Mouse (Mus musculus) liver, postnatal 0 days (tissue): ENCODE data around the gene Uvrag.

ENCODE experiments used
- CTCF ChIP-seq: sonication (generic); IDR thresholded peaks from 2 replicates; pipeline ENCODE4 v1.5.1; 2016; ENCODE audit warnings: antibody characterized with exemption, low read depth
- EP300 ChIP-seq: IDR thresholded peaks from 2 replicates; pipeline ENCODE4 v1.6.1; 2016; ENCODE audit warnings: antibody characterized with exemption, low read depth, mild to moderate bottlenecking

DNA sequence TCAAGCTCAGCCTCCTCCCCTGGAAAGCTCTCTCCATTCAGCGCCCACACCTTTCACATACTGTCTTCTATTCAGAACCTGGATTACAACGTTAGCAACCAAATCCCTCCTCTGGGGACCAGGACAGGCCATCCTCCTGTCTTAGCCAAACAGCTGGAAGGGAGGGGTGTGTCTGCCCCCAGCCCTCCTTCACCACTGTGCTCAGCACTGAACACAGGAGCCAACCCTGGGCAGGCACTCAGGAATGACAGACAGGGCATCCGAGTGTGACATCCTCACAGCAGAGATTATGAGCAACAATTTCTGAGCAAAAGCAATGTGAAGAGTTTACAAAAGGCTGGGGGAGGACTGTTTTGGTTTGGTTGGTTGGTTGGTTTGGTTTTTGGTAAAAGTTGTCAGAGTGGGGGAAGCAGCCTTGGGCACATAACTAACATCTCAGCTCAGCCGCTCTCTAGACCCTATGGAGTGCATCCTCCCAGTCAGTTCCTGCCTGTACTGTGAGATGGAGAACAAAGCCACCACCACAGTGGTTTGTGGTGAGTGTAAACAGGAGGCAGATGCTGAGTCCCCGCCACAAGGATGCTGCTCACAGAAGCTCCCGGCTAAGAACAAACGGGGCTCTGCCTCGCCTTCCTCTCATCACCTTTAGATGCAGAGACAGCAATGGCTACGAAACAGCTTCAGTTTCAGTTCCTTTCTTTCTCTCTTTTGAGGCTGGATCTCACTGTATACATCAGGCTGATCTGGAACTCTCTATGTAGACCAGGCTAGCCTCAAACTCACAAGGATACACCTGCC is 54.1 kb downstream of the Uvrag start:
- TF ChIP-seq EP300 (no peak), CTCF (no peak)
